Mouse (Mus musculus): Measurements from ENCODE around the gene Lrrc73.

The Lrrc73 gene

DNA sequence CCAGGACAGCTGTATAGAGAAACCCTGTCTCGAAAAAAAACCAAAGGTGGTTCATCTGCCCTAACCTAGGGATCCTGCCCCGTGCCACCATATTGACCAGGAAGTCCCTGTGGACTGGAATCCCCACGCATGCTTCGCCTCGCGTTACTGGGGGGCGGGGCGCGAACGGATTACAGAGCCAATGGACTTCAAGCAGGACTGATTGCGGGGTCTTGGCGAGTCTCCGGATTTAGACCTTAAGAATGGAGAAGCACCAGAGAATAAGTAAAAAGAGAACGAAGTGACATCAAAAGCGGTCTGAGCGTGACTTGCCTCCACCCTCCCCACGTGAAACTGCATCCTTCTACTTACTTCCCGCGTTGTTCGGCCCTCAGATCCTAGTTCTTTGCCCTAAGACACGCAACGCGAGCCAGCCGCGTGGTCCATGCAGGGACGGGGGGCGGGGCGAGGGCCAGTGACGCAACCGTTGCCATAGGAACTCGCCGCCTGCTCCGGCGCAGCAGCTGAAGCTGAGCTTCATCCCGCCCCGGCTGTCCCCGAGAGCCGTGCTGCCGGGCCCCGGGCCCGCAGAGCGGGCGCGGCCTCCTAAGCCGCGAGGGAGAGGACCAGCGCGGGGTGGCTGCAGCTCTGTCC, at the start of gene Lrrc73:
Gene Lrrc73 (plus strand): TSS at position 80 of the 633 bp plus-strand sequence.
- peak; percentile 54 for DNase-seq (ENCODE audit: extremely low read depth, low read depth)

- DNase-seq (ENCODE audit: extremely low read depth, low read depth) = no peak
These were observed 46.7 kb upstream of the Lrrc73 start for GRCm38 (mm10) chr17:46206676-46207075.

DNA sequence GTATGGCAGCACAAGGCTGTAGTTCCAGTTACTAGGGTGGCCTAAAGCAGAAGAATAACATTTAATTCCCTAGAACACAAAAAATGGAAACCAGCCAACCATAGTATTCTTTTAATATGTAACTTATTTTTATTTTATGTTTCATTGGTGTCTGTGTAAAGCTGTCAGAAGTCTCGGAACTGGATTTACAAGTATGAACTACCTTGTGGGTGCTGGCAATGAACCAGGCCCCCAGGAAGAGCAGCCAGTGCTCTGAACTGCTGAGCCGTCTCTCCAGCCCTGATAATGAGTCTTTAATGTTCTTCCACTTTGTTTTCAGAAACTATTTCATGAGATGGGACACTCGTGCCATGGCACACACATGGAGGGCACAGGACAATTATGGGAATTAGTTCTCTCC, 42.8 kb upstream of the Lrrc73 start:
- DNase-seq (ENCODE audit: extremely low read depth, low read depth) = no peak

DNA sequence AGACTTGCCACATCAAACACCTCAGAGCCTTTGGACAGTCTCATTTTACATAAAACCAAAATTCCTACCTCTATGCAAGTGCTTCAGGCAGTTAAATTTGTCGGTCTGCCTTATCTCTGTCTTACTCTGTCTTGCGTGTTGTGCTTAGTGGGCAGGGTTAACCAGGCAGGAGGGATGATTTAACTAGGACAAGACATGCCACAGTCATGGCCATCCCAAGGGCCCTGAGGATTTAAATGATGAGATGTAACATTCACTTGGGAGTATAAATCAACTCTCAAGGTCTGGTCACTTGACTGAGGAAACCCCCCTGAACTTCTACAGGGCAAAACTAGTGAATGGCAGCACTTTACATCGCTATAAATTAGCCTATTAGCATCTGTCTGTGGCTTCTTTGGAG, 31.7 kb upstream of the Lrrc73 start:
- no peak for DNase-seq (ENCODE audit: extremely low read depth, low read depth)

GRCm38 (mm10) chr17:46227576-46227975, 25.8 kb upstream of the Lrrc73 start:
- no peak for DNase-seq (ENCODE audit: extremely low read depth, low read depth)

- DNase-seq (ENCODE audit: extremely low read depth, low read depth) = no peak
These were observed 17.3 kb upstream of the Lrrc73 start for GRCm38 (mm10) chr17:46236067-46236466.

DNA sequence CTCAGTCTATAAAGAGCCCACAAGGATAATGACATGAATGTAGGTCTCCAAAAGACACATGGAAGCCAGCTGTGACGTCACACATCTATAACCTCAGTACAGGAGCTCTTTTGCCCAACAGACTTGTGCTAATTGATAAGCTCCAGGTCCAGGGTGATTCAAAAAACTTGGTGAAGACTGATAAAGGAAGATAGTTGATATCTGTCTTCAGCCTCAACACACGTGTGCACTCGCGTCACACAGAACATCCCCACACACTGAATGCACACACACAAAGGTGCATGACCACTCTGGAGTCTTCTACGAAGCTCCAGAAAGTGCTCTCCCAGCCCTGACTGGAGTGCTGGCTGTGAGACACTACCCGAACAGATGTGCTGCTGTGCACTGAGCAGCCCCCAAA, 16.3 kb upstream of the Lrrc73 start:
- no peak for DNase-seq (ENCODE audit: extremely low read depth, low read depth)

DNA sequence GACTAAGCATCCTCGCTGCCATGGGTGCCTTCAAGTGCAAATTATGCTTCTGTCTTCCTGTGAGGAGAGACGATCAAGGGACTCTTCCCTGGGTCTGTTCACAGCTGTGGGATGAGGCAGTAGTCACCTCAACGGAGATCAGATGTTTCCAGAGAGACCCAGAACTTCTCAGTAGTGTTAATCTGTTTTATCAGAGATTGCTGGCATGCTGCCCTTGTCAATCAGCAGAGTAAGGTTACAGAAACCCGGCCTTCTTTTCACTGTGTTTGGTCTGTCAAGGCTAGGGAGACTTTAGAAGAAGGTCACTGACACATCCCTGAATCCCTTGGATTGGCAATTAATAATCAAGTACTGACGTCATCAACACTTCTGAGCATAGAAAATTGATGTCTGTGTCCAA, 15.9 kb upstream of the Lrrc73 start:
- no peak for DNase-seq (ENCODE audit: extremely low read depth, low read depth)

GRCm38 (mm10) chr17:46239516-46240114, 13.7 kb upstream of the Lrrc73 start:
- DNase-seq (ENCODE audit: extremely low read depth, low read depth) = no peak

- DNase-seq (ENCODE audit: extremely low read depth, low read depth) = no peak
These were observed 11.9 kb upstream of the Lrrc73 start for GRCm38 (mm10) chr17:46241471-46241870.

GRCm38 (mm10) chr17:46242274-46242673, 11.1 kb upstream of the Lrrc73 start:
- DNase-seq (ENCODE audit: extremely low read depth, low read depth) = no peak

DNA sequence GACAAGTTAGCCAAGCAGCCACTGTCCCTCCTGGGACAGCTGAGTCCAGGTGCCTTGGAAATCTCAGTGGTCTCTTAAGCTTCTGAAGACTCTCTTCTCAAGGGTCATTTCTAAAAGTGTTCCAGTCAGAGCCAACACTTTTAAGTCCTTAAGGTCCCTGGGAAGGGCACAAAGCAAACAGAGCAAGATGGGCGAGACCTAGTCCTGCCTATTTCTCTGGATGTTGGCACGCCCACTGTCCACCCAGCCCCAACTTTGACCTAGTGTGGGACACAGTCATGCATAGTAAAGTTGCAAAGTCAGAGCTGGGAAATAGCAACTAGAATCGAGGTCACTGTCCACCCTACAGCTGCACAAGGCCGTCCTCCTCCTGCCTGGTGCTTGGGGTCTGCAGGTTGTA, 10.3 kb upstream of the Lrrc73 start:
- no peak for DNase-seq (ENCODE audit: extremely low read depth, low read depth)

DNA sequence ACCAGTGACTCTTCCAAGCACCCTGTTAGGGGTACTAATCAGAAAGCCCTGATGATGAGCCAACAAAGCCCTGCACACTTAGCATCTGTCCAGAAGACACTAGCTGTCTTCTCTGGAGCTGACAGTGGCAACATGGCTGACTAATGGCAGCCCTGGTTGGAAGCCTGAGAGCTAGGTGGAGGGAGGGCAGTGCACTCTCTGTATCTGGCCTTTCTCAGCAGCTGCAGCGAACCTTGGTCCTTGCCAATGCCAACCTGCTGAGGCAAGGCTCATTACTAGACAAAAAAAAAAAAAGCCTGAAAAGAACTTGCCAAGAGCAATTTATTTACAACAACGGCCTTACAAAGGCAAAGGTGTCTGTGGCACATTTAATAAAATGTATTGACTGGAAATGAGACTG, 9.7 kb upstream of the Lrrc73 start:
- DNase-seq (ENCODE audit: extremely low read depth, low read depth) = no peak

DNA sequence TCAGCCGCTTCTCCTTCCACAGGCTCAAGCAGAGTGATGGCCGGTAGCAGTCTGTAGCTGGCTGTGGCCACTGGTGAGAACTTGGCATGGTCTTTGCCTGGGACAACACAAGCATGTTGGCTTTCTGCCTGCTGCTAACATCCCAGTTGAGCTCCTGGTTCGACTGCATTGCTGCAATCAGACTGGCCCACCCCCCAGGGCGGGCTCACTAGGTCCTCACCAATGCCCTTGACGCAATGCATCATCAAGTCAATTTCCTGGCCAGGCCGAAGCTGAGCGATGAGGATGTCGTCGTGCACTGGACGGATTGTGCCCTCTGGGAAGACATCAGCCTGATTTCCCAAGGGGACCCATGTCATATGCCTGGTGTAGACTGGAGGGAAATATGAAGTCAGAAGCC, 8.8 kb upstream of the Lrrc73 start:
- DNase-seq (ENCODE audit: extremely low read depth, low read depth) = no peak

DNA sequence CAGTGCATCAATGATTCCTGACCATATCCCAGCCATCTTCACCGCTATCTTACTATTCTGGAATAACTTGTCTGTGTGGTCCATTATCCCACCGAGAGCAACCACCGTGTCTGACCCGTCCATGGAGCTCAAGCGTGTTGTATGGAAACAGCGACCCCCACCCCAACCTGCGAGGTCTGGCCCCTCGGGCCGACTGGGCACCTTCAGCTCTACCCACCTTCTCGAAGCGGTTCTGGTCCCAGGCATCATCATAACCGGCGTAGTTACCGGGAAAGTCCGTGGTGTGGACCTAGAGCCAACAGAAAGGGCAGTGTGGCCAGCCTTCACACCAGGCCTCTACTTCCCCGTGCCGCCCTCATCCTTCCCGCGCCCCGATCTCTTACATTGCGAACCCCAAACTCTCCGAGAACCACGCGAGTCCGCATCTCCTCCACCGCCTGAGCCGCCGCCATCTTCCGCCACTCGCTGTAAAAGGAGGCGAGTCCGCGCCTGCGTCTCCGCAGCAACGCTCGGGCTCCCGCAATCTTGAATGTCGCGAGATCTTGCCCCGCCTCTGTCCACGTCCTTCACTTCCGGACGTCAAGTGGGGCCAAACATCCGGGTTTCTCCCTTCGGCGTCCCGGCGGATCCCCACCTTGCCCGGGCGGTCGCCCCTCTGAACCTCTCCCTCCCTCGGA, 5.7 kb upstream of the Lrrc73 start, which contains the start of the genes Polr1c and Yipf3:
Gene Polr1c (minus strand): TSS at position 543 of the 677 bp plus-strand sequence.
Gene Yipf3 (plus strand): TSS at position 569 of the 677 bp plus-strand sequence.
- DNase-seq (ENCODE audit: extremely low read depth, low read depth) = peak; percentile 82

- no peak for DNase-seq (ENCODE audit: extremely low read depth, low read depth)
These were observed 5.2 kb upstream of the Lrrc73 start for GRCm38 (mm10) chr17:46248189-46248522.

- no peak for DNase-seq (ENCODE audit: extremely low read depth, low read depth)
These were observed 2.2 kb upstream of the Lrrc73 start for GRCm38 (mm10) chr17:46251174-46251573.

- peak; percentile 53 for DNase-seq (ENCODE audit: extremely low read depth, low read depth)
These were observed 520 bp upstream of the Lrrc73 start for GRCm38 (mm10) chr17:46252571-46253451.

- DNase-seq (ENCODE audit: extremely low read depth, low read depth) = no peak
These were observed 775 bp downstream of the Lrrc73 start for GRCm38 (mm10) chr17:46254106-46254505.

DNA sequence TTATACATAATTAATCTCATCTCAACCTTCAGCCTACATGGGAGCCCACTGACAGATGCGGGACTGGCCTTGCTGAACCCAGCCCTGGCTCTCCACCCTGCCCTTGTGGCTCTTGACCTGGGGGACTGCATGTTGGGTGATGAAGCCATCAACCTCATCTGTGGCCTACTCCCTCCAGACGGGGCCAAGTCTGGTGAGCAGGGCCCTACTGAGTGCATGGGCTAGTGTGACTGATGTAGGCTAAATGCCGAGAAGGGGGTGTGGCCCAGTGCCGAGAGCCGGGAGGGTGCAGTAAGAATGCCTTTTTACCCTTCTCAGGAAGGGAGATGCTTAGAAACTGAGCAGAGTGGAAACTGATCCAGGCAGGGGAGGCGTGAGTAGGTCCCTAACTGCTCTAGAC, 1.8 kb downstream of the Lrrc73 start:
- DNase-seq (ENCODE audit: extremely low read depth, low read depth) = no peak

GRCm38 (mm10) chr17:46258279-46259053, 5.1 kb downstream of the Lrrc73 start:
- DNase-seq (ENCODE audit: extremely low read depth, low read depth) = no peak
